Mouse (Mus musculus): Measurements from ENCODE around the gene Gm21883.
"Not testable (repeated sequence)": the region's sequence is repeated elsewhere in the genome, so short reads cannot be mapped to it uniquely, and the experiment has no call there.

Gene Gm21883

GRCm38 (mm10) chrX:31574183-31574582, at the start of gene Gm21883:
Gene Gm21883, minus strand, starts transcription at chrX:31574283.
- not testable (repeated sequence) for DNase-seq

- DNase-seq, result not testable (repeated sequence)
Observed at GRCm38 (mm10) chrX:31618820-31619219, 44.7 kb upstream of the Gm21883 start, which contains the start of gene Spin2e. Gene Spin2e, minus strand, starts transcription at chrX:31618920.

Data from liver (tissue).